Mouse (Mus musculus) 3T3-L1 (cell line): ENCODE results near the gene Spns1.
"Not testable (repeated sequence)": the region's sequence is repeated elsewhere in the genome, so short reads cannot be mapped to it uniquely, and the experiment has no call there.

Experiments
- DNase-seq: peaks from one replicate; pipeline ENCODE4 v3.0.0-alpha.2; 2015; ENCODE audit warnings: low read depth, low spot score

The Spns1 gene

DNA sequence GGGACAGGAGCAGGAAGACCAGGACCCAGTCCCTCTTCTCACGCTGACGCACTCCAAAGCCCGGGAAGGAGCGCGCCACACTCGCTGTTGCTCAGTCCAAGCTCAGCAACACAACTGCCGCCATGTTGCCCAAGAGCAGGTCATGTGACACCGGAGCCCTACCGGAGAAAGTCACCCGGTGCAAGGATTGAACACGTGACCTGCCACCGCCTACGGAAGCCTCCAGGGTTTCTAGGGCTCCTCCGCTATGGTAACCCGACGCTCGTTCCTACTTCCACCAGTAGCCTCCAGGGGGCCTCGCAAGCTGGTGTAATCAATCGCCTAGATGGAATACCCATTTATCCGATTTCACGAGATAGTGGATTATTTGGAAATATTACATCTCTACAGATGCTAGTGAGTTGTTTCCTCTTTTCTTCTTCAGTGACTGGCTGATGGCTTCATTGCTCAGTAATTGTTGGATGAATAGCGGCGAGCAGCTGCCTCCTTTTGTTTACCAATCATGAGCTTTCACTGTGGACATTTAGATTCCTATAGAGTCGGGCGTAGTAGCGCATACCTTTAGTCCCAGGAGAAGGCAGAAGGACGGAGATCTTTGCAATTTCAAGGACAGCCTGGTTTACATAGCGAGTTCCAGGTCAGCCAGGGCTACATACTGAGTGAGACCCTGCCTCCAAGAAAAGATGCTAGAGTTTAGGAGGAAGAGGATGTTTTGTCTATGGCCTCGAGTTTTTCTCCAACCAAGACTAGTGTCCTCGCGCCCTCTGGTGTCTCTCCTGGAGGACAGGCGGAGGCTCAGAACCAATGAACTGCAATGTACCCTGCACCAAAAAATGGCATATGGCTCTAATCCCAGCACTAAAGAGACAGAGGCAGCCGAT is at the start of gene Spns1:
TSS of gene Spns1 (minus strand) at position 173 of the 881 bp plus-strand sequence.
- peak; percentile 97 for DNase-seq

DNA sequence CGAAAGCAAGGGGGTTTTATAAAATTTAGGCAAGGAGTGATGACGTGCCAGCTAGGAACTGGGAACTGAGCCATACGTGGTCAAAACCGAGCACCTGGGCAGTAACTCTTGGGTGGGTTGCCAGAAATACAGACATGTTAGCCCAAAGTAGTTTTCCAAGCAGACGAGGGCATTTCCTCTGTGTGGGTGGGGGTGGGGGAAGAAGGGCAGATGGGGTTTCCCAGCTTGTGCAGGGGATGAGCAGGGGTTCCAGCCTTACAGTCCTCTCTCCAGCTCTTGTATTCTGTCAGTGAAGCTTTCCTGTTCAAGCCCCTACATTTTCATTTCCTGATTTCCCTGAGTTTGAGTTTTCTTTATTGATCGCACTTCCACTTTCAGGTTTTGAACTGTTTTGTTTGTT is 46.9 kb upstream of the Spns1 start:
- no peak for DNase-seq

DNA sequence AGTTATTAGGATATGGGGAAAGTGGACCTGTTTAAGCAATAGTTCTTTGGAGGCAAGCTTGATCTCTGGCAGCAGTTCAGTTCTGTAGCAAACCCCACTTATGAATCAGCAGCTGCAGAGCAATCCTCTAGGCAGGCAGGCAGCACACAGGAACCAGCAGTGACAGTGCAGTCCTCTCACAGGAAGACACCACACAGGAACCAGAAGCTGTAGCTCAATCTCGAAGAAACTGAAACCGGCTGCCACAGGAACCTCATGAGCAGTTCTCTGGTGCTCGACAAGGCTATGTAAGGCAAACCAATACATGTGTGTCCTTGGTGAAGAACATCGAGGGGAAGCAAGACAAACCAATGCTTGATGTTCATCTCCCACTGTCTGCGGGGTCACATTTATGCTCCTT is 44.5 kb upstream of the Spns1 start:
- DNase-seq: no peak

DNA sequence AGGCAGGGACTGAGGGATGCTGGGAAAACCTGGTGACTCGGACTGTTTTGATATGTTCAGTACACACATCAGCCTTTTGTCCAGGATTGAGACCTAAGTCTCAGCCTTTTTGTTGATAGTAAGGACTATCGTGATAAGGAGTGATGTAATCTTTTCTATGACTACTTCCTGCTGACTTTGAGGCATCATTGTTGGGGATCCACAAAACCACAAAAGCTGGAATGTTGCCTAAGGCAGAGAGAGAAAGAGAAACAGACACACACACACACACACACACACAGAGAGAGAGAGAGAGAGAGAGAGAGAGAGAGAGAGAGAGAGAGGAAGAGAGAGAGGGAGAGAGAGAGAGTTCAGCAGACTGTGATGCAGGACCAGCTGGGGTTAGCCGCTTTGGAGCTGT is 41.2 kb upstream of the Spns1 start:
- peak; percentile 64 for DNase-seq

- DNase-seq: no peak
Observed at GRCm38 (mm10) chr7:126417606-126418005, 40.4 kb upstream of the Spns1 start.

- no peak for DNase-seq
Observed at GRCm38 (mm10) chr7:126417045-126417444, 39.8 kb upstream of the Spns1 start.

GRCm38 (mm10) chr7:126416615-126417014 is 39.4 kb upstream of the Spns1 start:
- no peak for DNase-seq

GRCm38 (mm10) chr7:126414725-126415124 is 37.5 kb upstream of the Spns1 start, which contains the start of gene Cd19:
TSS of gene Cd19 (minus strand) at chr7:126414889.
- no peak for DNase-seq

DNA sequence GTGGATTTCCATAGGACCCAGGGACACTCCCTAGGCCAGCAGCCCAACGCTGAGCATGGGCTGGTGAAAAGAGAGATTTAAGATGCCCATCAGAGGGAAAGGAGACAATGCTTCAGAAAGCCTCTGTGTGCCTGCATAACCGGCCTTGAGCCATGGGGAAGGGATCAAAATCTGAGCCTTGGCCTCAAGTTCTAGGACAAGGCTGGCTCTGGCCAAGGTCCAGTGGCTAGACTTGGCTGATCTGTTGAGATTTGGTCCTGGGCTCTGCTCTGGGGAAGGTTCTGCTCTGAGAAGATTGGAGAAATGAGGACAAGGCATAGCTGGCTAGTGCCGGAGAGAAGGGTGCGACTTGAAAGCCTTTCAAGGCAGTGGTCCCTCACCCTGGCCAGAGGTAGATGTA is 33.8 kb upstream of the Spns1 start:
- DNase-seq: no peak

DNA sequence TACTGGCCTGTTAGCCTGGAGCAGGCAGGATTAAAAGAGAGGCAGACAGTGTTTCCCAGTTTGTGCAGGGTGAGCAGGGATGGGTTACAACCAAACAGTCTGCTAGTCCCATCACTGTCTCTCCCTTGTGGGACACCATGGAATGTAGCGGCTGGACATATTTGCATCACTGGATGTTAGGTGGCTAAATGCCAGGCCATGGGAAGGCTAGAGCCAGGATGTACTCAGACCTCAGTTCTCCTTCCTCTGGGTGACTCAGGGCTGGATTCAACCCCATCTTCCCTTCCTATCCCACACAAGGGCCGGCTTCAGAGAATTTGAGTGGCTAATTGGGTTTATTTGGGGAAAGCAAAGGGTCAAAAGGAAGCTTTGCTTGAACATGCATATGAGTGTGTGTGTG is 31.4 kb upstream of the Spns1 start:
- DNase-seq: peak; percentile 52

DNA sequence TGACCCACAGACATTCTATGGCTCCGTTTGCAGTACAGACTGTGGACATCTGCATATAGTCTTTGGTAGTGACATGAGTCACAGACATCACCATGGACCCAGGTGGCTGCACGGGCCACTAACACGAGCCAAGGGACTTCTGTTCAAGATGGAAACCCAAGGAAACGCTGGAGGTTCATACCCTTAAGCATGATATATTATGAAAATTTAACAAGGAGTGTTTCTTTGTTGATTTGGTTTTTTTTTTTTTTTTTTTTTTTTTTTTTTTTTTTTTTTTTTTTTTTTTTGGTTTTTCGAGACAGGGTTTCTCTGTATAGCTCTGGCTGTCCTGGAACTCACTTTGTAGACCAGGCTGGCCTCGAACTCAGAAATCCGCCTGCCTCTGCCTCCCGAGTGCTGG is 25.3 kb upstream of the Spns1 start:
- DNase-seq: not testable (repeated sequence)

GRCm38 (mm10) chr7:126399548-126399947 is 22.3 kb upstream of the Spns1 start:
- DNase-seq: peak; percentile 80

DNA sequence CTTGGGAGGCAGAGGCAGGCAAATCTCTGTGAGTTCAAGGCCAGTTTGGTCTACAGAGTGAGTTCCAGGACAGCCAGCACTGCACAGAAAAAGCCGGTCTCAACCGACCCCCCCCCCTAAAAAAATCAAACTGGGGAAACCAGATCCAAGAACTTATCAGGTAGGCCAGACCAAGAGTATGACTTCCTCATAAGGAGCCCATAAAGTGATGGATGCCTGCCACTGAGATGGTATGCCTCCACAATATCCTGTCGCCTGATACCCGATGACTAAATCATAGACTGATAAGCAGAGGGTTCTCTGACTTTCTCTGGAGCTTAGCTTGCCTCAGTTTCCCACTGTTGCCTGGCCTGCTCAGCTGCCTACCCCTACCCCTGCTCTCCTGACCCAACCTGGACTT is 20.6 kb upstream of the Spns1 start:
- no peak for DNase-seq

- DNase-seq: no peak
Observed at GRCm38 (mm10) chr7:126397221-126397620, 20.0 kb upstream of the Spns1 start.

GRCm38 (mm10) chr7:126396298-126397119 is 19.3 kb upstream of the Spns1 start, which contains the start of gene Nfatc2ip:
TSS of gene Nfatc2ip (minus strand) at chr7:126396737.
- peak; percentile 98 for DNase-seq

- not testable (repeated sequence) for DNase-seq
Observed at GRCm38 (mm10) chr7:126392086-126392884, 15.0 kb upstream of the Spns1 start.

GRCm38 (mm10) chr7:126388185-126388584 is 10.9 kb upstream of the Spns1 start:
- DNase-seq: no peak

GRCm38 (mm10) chr7:126383565-126383964 is 6.3 kb upstream of the Spns1 start:
- DNase-seq: no peak

GRCm38 (mm10) chr7:126376903-126377277 is 360 bp downstream of the Spns1 start:
- DNase-seq: no peak

GRCm38 (mm10) chr7:126375012-126375411 is 2.2 kb downstream of the Spns1 start:
- DNase-seq: no peak

DNA sequence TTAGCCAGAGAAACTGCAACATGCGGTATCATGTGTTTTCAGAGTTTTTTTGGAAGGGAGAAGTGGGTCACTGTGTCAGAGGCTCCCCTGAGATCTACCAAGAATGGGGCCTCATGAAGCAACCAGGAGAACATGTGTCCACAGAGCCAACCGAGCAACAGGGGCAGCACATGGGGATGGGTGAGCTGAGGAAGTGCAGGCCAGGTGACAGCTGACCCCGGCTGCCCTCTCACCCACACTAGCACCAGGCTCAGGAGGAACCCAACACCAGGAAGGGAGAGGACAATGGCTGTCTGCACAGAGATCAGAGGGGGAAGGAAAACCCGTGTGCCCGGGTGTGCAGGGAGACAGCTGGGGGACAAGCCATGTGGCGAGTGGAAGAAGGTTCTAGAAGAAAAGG is 2.7 kb downstream of the Spns1 start:
- DNase-seq: no peak

- no peak for DNase-seq
Observed at GRCm38 (mm10) chr7:126373007-126373406, 4.2 kb downstream of the Spns1 start.
